Mouse (Mus musculus): ENCODE measurements around the gene Rftn1. TPM values are rescaled to one million over a fixed set of nuclear protein-coding genes. Genes with fewer than 3 reads are reported as not detected.

Rftn1 gene
- total RNA-seq, 2 experiments from 2014 or later, result 8.4 to 9.4 TPM

DNA sequence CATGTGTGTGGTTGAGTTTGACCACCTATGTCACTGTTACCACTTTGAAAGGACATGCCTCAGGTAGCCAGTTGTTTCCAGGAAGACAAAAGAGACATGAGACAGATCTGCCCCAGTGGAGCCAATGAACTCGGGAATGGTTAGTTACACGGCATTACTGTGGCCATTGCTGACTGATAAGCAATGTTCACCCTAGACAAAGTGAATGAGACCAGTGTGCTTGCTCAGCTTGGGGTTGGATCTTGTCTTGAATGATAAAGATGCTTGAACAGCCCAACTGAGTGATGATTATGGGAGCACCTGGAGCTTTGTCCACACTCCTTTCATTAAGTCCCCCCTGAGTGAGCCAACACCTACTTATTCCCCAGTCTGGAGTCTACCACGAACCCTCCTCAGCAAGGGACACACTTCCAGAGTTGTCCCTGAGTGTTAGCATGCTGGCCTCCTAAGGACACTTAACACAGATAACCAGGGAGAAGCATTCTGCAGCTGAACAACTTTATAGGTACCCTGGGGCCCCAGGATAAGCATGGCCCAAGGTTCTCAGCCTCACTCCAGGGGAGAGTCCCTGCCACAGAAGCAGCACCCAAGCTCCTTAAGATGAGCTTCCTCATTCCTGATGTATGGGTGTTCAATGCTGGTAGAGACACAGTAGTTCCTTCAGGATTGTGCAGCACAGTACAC is 149.6 kb downstream of the Rftn1 start:
- TF ChIP-seq CTCF (IDR thresholded peaks at IDR 0.05), result no peak
- Histone ChIP-seq H3K27ac (no peak overlapping the region), H3K4me3 (no peak overlapping the region)
- intact Hi-C loops (cut with DNase I), result no loop called here
- no peak for DNase-seq (ENCODE audit: extremely low spot score in 1 of 2, low spot score in 2 of 2)

DNA sequence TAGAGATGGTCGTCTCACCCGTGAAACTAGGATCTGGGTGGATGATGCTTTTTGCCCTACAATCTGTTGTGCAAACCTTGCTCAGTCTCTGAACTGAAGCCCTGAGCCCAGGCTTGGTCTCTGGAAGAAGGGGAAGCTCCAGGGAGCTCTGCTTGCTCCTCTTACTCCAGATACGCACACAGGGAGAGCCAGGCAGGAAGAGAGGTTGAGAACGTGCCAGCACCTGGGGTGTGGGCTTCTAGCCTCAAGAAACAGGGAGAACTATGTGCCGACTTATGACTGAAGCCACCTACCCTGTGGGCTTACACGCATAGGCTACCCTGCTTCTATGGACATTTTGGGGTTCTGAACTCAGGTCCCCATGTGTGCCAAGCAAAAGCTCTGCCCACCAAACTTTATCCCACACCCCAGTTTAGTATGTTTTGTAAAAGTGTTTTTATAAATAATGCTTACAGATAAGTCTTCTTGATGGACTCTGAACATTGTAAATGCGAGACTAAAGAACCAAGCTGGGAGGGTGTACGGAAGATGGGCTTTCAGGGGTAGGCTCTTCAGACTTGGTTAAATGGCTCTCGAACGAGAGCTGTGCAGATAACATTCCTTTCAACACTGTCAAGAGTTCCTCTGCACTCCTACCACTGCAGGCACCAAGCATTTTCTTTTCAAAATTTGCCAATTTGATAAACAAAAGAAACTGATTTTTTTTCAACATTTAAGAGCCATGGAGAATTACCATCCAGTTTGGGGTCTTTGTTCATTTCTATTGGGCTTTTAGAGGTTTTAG is 152.4 kb downstream of the Rftn1 start:
- Histone ChIP-seq H3K27ac (no peak overlapping the region), H3K4me3 (no peak overlapping the region)
- no peak for DNase-seq (ENCODE audit: extremely low spot score in 1 of 2, low spot score in 2 of 2)
- no peak for TF ChIP-seq CTCF (IDR thresholded peaks at IDR 0.05)
- intact Hi-C loops (cut with DNase I), result no loop called here

DNA sequence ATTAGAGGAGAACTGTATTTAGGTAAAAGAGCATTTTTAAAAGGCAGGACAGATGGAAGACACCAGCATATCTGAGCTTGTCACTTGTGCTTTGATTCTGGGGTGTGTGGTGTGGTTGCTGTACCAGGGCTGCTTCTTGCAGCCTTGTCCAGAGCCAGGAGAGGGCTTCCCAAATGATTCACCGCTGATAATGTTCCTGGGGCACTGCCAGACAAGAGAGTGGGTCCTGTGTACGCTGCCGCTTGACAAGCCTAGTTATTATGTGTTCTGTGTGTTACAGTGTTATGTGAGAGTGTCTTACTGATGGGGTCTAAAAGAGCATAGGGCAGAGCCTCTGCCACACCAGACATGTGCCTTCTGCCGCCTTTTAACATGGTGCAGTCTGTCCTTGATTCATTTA is 153.1 kb downstream of the Rftn1 start:
- H3K4me3 ChIP-seq, result no peak overlapping the region
- TF ChIP-seq CTCF (IDR thresholded peaks at IDR 0.05), result no peak
- DNase-seq (ENCODE audit: extremely low spot score in 1 of 2, low spot score in 2 of 2), result no peak
- no peak overlapping the region for H3K27ac ChIP-seq
- intact Hi-C loops (cut with DNase I), result no loop called here

DNA sequence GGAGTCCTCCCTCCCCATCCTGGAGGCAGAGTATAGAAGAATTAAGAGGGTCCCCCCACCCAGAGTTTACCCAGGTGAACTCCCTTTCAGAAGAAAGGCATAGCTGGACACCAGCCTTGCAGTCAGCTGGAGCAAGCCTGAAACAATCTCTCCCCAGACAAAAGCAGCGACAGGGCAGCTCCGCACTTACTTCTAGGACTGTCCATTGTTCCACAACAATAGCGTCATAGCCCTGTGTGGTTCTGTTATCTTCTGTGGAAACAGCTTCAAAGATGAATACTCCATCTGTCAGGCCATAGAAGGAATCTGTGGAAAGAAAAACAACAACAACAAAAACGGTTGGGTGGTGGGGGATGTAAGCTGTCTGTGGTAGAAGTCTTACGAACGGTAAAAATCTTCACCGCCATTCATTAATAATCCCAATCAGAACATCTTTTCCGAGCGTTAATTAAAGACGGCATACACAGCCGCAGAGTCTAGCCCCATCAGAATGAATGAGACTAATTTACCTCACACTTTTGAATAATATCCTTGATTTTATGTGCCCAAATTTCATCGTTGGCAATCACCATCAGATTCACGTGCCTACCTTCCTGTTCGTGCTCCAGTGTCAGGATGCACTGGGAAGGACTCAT is 153.6 kb downstream of the Rftn1 start:
- H3K27ac ChIP-seq, result no peak overlapping the region
- no peak for TF ChIP-seq CTCF (IDR thresholded peaks at IDR 0.05)

DNA sequence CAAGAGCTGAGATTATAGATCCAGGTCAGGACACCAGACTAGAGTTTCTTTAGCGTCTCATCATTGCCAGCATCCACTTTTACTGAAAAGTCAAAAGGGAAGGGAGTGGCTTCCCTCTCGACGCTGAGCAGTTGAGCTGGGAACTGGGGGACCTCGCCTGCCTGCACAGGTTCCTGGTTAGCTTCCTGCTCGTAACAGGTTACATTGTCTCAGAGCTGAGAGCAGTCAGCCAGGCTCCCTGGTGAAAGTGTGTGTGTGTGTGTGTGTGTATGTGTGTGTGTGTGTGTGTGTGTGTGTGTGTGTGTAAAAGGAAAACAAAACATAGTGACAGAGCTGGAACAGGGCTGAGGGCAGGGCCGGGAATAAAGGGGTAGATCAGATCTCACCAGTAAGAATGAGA is 156.8 kb downstream of the Rftn1 start:
- DNase-seq (ENCODE audit: extremely low spot score in 1 of 2, low spot score in 2 of 2), result no peak

More for the DNA sequence above, 153.6 kb downstream of the Rftn1 start:
- DNase-seq (ENCODE audit: extremely low spot score in 1 of 2, low spot score in 2 of 2), result no peak
- intact Hi-C loops (cut with DNase I), result no loop called here
- H3K4me3 ChIP-seq, result no peak overlapping the region

DNA sequence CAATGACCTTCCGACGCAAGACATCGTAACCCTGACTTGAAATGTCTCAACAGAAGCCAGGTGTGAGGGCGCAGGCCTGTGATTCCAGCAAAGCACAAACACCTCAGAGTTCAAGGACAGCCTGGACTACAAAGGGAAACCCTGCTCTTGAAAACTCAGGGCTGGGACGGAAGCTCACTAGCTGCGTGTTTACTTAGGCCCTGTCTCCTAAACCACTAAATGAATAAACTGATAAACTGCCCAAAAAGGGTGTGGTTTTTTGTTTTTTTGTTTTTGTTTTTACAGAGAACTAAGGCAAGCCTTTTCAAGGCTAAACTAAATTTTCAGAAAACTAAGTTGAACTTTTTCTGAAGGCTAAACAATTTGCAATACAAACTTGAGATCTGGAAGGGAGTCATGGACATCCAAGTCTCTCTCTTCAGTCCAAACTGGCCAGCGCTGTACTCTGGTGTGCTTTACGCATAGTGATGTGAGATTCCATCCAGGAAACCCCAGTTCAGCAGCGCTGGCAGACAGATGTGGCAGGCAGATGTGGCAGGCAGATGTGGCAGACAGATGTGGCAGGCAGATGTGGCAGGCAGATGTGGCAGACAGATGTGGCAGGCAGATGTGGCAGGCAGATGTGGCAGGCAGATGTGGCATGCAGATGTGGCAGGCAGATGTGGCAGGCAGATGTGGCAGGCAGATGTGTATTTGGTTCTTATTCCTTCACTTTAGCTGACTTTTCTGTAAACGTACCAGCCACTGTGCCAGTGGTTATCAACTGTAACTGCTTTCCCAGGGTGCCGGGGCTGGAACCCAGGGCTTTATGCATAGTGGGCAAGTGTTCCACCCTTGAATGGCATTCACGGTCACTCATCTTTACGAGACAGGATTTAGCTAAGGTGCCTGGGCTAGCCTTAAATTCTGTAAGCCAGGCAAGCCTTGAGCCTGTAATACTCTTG is 158.7 kb downstream of the Rftn1 start:
- no peak for TF ChIP-seq CTCF (IDR thresholded peaks at IDR 0.05)
- Histone ChIP-seq H3K4me3 (no peak overlapping the region), H3K27ac (no peak overlapping the region)
- intact Hi-C loops (cut with DNase I), result no loop called here
- no peak for DNase-seq (ENCODE audit: extremely low spot score in 1 of 2, low spot score in 2 of 2)

More for the DNA sequence above, 156.8 kb downstream of the Rftn1 start:
- intact Hi-C loops (cut with DNase I), result no loop called here
- Histone ChIP-seq H3K27ac (no peak overlapping the region), H3K4me3 (no peak overlapping the region)
- TF ChIP-seq CTCF (IDR thresholded peaks at IDR 0.05), result no peak

DNA sequence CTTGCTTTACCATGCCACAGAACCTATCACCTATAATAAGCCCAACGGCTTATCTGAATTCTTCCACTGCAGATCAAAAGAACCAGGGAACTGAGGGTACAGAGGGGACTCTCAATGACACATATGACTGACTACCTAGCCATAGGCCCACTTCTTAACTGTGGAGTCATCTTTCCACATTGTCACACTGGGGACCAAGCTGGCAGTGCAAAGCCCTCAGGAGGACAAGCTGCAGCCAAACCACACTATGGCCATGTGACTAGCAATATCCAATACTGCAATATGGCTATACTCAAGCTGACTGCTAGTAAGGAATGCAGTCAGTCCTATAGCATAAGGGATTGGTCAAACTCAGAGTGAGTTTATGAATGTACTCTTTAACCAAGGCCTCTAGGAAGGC is 164.8 kb downstream of the Rftn1 start:
- intact Hi-C loops (cut with DNase I), result no loop called here
- Histone ChIP-seq H3K27ac (no peak overlapping the region), H3K4me3 (no peak overlapping the region)
- DNase-seq (ENCODE audit: extremely low spot score in 1 of 2, low spot score in 2 of 2), result no peak
- TF ChIP-seq CTCF (IDR thresholded peaks at IDR 0.05), result no peak

DNA sequence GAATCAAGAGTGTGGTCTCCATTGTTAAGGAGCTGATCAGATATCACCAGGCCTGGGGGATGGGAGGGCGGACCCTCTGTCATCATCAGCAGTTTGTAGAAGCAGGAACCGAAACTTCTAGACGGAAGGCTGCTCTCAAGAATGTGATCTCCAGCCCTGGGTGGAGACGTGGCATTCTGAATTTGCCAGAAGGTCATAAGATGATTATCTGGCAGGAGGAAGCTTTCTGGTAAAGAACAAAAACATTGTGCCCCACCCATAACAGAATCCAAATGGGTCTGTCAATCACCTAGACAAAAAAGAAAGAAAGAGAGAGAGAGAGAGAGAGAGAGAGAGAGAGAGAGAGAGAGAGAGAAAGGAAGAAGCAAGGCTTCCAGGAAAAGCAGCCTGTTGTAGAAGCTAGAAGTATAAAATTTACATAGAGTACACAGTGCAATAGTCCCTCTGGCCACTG is 165.3 kb downstream of the Rftn1 start:
- DNase-seq (ENCODE audit: extremely low spot score in 1 of 2, low spot score in 2 of 2), result no peak
- no peak for TF ChIP-seq CTCF (IDR thresholded peaks at IDR 0.05)
- H3K4me3 ChIP-seq, result no peak overlapping the region
- H3K27ac ChIP-seq, result no peak overlapping the region
- intact Hi-C loops (cut with DNase I), result no loop called here

DNA sequence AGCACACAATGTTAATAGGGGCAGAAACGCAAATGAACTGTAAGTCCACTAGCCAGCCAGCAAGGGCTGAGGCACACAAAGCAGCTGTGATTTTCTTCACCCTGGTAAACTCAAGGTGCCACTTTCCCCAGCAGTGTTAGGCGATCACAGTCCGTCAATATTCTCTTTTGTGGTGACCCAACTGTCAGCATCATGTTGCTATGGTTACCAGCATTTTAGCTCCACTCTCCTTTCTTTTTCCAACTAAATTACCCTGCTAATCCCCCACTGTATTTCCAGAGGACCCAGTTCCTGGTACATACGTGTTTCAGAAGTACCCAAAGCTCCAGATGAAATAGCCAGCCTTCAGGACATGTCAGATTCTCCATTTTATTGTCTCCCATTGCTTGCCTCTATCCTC is 169.1 kb downstream of the Rftn1 start:
- no peak for DNase-seq (ENCODE audit: extremely low spot score in 1 of 2, low spot score in 2 of 2)
- intact Hi-C loops (cut with DNase I), result no loop called here
- no peak overlapping the region; the same call in 1 of the 2 replicates for H3K27ac ChIP-seq
- no peak overlapping the region for H3K4me3 ChIP-seq
- no peak for TF ChIP-seq CTCF (IDR thresholded peaks at IDR 0.05)

DNA sequence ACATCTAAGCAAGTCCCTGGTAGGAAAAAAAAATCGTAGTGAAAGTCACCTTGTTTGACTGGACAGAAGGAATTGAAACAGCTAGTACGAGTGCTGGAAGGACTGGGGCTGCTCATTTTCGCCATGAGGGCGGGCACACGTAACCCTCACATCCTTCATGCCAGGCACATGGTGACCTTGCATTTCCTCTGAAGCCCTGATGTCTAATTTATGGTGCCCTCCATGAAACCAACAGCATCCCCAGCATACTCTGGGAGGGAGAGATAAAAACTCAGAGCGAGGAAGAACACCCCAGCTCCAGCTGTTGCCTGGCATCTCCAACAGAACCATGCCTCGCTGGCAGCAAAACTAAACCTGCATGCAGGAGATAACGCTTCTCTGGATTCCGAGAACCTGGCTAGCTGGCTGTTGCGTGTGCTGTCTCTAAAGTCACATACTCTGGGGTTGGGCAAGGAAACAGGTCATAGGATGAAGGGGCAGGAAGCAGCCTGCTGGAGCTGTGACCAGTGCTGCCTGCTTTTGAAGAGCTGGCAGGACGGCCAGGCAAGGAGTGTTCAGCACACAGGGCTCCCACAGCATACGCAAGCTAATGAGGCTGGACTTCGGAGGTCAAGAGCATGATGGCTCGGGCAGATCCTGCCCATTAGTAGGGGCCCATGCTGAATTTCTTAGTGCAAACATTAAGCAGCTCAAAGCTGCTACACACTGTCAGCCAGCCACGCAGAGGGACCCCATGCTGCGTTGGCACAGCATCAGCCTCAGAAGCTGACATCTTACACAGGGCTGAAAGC is 170.1 kb downstream of the Rftn1 start:
- TF ChIP-seq CTCF (IDR thresholded peaks at IDR 0.05), result no peak
- peak overlapping the region; percentile 16; the same call in 1 of the 2 replicates for H3K27ac ChIP-seq
- intact Hi-C loops (cut with DNase I), result no loop called here
- peak in 1 of 2 experiments; percentile 20 for DNase-seq (ENCODE audit: extremely low spot score in 1 of 2, low spot score in 2 of 2)
- no peak overlapping the region for H3K4me3 ChIP-seq

Measured in left cerebral cortex, adult 2 months (tissue).